Mouse (Mus musculus) natural killer cell, adult 2 months (primary cell): ENCODE results near the gene Fhl2.
"Not testable (repeated sequence)": the region's sequence is repeated elsewhere in the genome, so short reads cannot be mapped to it uniquely, and the experiment has no call there.

Experiments
- DNase-seq, 2 experiments: peaks; one replicate each; pipeline ENCODE4 v3.0.0; 2022; ENCODE audit warnings: low spot score in 2 of 2

Fhl2 gene

DNA sequence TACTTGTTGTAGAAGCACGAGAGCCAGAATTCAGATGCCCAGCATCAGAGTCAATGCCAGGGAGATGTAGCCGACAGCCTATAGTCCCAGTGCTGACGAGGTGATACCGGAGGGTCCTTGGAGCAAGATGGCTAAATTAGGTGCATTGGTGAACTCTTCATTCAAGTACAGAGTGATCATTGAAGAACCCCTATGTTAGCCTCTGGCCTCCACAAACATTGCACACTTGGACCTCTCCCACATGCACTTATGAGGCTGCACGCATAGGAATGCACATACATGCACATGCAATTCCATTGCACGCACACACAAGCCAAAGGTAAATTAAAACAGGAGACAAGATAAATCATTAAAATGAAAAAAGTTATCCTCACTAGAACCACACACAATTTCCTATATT is 3.4 kb downstream of the Fhl2 start:
- no peak for DNase-seq

- DNase-seq, result no peak
These were observed 4.3 kb downstream of the Fhl2 start for GRCm38 (mm10) chr1:43192471-43192870.

GRCm38 (mm10) chr1:43191078-43191477 is 5.7 kb downstream of the Fhl2 start:
- no peak for DNase-seq

GRCm38 (mm10) chr1:43188893-43189292 is 7.9 kb downstream of the Fhl2 start:
- not testable (repeated sequence) for DNase-seq

DNA sequence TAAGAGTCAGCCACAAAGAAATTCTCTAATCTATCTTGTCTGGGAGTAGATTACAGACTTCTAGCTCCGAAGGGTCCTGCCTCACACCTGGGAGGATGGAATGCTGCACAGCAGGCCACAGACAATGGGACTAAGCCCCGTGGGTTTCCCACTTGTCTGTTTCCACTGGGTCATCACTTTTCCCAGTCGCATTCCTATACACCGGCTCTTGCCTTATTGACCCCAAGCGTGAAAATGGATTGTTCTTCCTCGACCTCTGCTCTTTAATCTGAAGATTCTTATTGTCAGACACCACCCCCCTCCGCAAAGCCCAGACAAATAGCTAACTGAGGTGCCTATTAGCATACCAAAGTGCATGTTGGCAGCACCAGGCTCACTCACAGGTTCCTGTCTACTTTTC is 10.4 kb downstream of the Fhl2 start:
- no peak for DNase-seq

GRCm38 (mm10) chr1:43180912-43181311 is 15.9 kb downstream of the Fhl2 start:
- no peak for DNase-seq

DNA sequence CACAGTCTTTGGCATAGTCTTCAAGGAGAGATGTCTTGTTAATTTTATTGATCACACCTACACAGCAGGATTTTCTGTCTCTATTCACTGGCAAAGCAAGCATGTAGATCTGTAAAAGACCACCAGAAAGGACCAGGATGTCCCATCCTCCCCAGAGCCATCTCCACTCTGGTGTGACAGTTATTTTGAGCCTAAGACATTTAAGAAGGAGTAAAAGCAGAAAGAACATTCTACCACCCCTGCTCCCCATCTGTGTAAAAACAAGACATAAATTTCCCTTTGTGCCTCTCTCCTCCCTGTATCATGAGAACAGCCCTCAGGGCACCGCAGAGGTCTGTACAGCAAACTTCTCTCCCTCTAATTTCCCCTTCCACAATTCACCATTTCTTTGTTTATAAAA is 18.0 kb downstream of the Fhl2 start:
- DNase-seq, result no peak

DNA sequence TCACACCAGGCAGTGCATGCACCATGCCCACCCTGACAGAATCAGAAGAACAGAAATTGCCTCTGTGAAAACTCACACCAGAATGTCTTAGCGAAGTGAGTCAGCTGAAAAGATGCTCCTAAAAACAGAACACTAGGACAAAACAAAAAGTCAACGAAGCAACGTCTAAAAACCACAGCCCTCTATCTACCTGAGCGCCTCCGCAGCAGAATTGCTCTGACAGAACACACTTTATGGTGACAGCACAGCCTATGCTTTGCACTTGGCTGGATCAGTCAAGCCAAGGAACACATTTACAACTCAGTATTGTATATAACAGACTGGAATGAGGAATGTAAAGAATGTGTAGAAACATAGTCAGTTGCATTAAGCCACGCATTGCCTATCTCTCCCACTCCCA is 18.4 kb downstream of the Fhl2 start:
- DNase-seq, result no peak

DNA sequence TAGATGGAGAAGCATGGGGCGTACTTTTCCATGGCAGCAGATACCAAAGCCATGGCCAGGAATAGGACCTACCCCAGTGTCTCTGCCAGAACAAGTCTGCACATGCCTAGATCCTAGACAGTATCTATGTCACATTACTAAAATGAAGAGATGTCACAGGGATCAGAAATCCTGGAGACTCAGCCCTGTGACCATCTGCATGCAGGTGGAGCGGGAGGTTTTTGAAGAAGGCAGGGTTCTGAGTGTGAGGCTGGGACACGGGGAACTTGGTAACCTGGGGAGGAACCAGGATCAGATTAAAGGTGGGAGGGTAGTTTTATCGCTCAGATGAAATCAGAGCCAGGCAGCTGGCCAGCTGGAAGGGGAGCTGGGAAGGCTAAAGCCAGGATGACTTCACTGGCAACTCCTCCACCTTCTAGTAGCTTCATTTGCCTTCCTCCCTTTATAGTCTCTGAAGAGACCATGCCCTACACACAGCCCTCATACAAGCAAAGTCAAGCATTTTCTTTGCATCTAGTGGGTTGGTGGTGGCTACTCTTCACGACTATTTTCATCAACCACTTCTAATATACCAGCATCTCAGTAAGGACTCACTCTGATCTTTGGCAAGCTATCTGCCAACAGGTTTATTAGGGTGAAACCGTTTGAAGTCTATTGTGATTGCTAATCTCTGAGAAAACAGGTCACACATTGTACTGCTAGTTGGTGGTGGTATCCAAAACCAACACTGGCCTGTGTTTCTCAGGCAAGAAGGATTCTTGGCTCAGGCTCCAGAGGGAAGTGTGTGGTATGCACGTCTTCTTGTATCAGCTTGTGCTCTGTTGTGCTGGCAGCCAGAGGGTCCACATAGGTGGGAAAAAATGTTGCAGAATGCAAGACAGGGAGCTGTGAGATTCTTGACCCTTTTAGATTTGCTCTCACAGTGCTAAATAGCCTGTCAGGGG is 23.2 kb downstream of the Fhl2 start:
- DNase-seq, result no peak

DNA sequence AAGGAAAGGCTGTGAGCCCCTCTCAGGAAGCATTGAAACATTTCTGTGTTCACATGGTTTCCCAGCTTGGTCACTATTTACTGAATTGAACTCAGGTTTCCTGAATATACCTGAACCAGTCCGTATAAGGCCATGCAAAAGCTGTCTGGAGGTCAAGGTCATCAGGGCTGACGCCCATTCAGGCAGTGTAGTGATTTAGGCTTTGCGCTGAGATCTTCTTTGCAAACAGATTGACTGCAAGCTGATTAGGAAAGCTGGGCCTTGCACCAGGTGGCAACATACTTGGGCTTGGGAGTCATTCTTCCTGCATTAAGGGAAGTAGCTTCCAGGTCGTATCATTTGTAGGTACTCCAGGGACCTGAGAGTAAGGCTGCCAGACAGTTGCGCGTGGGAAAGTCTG is 25.0 kb downstream of the Fhl2 start:
- DNase-seq, result no peak

GRCm38 (mm10) chr1:43171093-43171492 is 25.7 kb downstream of the Fhl2 start:
- no peak for DNase-seq

GRCm38 (mm10) chr1:43169661-43170060 is 27.1 kb downstream of the Fhl2 start:
- no peak for DNase-seq

DNA sequence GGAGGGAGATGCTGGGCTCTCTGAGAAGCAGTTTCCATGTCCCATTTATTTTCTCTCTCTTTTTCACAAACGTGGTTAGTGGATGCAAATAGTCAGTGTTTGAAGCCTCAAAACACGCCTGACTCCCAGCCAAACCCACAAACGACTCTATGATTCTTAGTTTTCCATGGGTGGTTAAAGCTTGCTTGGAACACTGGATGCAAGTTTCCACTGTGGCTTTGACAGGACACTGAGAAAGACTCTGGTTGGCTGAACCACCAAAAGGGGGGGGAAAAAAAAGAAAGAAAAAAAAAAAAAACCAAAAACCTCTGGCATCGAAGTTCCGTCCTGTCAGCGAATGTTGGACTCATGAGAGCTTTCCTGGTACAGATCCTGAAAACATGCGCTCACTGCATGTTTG is 27.6 kb downstream of the Fhl2 start:
- no peak for DNase-seq

DNA sequence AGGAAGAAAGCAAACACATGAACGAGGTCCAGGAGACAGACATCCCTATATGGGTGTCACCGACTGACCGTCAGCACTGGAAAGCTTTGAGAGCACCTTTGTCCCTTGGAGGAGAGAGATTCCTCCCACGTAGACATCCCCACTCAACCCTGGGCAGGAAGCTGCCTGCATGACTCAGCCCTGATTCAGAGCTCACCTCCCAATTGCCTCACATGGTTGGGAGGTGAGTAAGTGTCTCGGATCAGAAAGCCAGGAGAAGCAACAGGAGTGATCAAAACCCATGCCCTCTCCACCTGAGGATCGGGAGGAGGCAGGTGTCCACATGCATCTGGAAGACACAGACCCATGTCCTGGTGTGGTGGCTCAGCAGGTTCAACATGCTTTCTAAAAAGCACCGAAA is 28.2 kb downstream of the Fhl2 start:
- no peak for DNase-seq

DNA sequence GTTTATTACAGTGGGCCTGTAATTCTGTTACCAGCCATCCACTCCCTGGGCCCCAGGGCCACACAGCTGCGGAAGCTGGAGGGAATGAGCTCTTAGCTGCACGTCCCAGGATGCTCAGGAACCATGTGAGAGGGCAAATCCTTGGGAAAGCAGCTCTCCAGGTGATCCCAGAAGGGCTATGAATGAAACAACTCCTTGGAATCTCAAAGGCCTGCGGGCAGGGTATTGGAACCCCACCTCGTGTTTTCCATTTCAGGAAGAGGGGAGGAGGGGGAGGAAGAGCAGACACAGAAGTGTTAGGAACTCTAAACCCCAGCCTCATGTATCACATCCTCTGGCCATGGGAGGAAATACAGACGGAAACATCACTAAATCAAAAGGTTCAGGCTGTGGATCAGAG is 28.8 kb downstream of the Fhl2 start:
- no peak for DNase-seq

- DNase-seq, result no peak
These were observed 32.2 kb downstream of the Fhl2 start for GRCm38 (mm10) chr1:43164582-43164981.

DNA sequence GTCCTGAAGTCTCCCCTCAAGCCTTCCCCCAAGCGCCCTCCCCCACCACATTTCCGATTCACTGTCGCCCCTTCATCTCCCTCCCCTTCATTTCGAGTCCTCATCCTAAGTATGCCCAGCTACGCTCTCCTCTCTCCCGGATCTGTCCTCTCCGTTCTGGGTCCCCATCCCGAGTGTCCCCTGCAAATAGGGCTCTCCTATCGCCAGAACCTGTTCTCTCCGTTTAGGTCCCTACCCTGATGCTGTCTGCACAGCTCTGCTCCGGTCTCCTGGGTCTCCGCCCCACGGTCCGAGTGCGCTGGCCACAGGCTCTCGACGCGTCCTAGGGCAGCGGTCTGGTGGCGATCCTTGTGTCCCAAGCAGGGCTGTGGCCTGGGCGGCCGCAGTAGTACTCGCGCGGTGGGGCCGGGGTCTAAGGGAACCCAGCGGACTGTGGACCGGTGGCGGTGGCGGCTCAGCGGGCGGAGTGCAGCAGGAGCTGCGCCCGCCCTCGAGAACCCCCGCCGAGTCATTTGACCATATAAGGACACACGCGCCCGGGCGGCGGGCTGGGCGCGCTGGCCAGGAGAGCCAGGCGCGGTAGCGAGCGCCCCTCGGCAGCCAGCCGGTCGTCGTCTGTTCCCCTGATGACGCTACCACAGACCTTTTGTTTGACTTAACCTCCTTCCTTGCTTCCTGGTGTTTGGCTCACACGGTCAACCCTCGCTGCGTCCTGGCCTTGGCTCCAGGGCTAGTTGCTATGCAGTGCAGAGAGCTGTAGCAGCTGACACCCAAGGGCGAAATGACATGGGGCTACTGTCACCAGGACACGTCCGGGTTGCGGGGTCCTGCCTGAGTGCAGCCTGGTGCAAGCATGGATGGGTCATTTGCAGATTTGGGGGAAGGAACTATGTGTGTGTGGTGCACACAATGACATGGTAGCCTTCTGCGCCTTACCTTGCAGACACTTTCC is 33.0 kb downstream of the Fhl2 start:
- peak; percentile 55 to 65 for DNase-seq

GRCm38 (mm10) chr1:43163084-43163466 is 33.7 kb downstream of the Fhl2 start:
- DNase-seq, result peak in 1 of 2 experiments; percentile 9

DNA sequence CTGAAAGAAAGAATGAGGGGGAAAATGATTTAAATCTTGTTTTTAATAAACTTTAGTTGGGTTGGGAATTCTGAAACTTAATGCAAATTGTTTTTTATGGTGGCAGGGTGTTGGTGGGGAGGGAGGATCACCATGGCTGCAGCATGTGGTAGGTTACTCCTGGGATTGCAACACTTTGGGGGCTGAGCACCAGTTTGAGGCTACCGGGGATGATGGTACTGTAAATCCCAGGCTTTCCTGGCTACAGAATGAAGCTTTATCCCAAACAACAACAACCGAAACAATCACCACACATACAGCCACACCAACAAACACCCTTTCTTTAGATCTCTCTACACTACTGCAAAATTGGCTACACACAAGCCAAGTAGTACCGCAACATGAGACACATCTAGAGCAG is 34.4 kb downstream of the Fhl2 start:
- DNase-seq, result no peak

DNA sequence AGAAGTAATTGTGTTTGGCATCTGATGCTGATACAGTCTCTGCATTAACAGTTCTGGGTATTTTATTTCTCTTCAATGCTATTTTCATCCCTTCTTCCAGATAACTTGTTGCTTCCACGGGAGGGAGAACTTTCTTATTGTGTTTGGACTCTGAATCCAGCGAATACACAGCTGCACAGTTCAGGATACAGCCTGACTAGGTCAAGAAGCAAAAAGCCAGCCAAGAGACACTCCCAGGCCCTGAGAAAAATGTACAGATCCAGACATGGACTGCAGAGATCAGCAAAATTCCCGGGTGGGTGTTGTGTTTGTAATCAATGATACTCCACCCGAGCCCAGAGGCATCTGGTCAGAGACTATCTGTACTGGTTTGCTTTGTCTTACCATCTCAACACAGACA is 37.4 kb downstream of the Fhl2 start:
- no peak for DNase-seq

DNA sequence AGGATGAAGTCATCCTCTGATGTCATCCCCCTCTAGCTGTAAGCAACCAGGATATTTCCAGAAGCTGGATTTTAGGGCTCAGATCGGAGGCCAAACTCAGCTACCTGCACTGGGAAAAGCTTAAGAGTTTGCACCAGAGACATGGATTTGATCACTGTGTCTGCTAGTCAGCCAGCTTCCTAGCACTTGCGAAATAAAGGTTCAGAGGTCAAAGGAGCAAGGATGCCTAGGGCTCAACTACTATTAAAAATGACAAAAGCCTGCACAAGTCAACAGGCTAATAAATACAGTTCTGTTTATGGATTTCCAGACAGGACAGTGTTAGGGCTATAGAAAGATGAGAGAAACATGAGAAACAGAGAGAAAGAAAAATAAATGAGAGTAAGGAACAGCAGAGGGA is 38.9 kb downstream of the Fhl2 start:
- DNase-seq, result no peak

DNA sequence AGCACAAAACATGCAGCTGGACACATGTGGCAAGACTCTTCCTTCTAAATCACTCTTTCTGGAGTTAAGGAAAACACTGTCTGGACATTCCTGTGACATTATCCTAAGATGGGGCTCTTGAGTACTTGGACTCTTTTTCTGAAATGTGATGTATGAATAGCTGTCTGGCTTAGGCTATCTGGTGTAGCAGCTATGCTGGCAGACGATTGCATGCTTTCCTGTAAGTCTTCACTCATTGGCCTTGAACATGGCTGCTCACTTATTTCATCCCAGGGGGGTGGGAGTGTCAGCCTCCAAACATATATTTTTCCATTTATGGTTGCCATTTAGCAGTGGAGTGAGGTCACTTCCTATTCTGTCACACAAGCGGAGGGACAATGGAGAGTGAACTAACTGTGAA is 42.3 kb downstream of the Fhl2 start:
- no peak for DNase-seq

DNA sequence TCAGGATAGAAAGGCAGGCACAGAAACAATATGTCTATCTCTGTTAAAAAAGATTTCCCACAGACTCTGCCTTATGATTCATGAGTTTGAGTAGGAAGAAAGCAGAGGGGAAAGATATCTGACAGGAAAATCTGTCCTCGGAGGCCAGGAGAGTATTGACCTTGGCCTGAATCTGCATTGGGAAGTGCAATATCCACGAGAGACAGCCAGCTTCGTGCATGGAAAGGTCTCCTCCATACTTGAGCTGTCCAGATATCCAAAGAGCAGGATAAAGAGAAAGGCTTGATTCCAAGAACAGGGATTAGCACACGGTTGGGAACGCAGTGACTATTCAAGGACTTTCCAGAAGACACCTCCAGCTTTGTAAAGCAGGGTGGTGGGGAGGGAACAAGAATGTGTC is 43.2 kb downstream of the Fhl2 start:
- DNase-seq, result no peak
